Mouse (Mus musculus) heart, postnatal 0 days (tissue): ENCODE measurements around the gene Atrnl1. TPM values are rescaled to one million over a fixed set of nuclear protein-coding genes. Genes with fewer than 3 reads are reported as not detected.

ENCODE experiments used
- ATAC-seq: fragments of 200-750 bp; cut with Nextera tagmentation; 2 replicates; pipeline ENCODE4 v1.8.0; 2017; ENCODE audit warnings: low read depth, moderate number of reproducible peaks, moderate library complexity; ENCODE audit not compliant: insufficient read depth
- DNase-seq: peaks from one replicate; pipeline ENCODE4 v3.0.0-alpha.2; 2016; ENCODE audit warnings: low spot score
- H3K27ac ChIP-seq: fragments of 300-500 bp; sonication (generic); 2 replicates; pipeline ENCODE4 v1.5.1; 2014; ENCODE audit warnings: low read depth, mild to moderate bottlenecking
- H3K27me3 ChIP-seq: fragments of 300-500 bp; sonication (generic); 2 replicates; pipeline ENCODE4 v1.6.1; 2014; ENCODE audit warnings: low read length, mixed read lengths; ENCODE audit not compliant: control insufficient read depth, insufficient read depth
- H3K36me3 ChIP-seq: fragments of 300-500 bp; sonication (generic); replicated peaks from 2 replicates; pipeline ENCODE4 v1.6.1; 2014; ENCODE audit warnings: low read length, mixed read lengths; ENCODE audit not compliant: control insufficient read depth, insufficient read depth
- H3K4me1 ChIP-seq: fragments of 300-500 bp; sonication (generic); 2 replicates; pipeline ENCODE4 v1.6.1; 2014; ENCODE audit warnings: antibody characterized with exemption; ENCODE audit not compliant: control insufficient read depth, insufficient read depth
- H3K4me2 ChIP-seq: fragments of 300-500 bp; sonication (generic); 2 replicates; pipeline ENCODE4 v1.6.1; 2014; ENCODE audit warnings: low read depth, mild to moderate bottlenecking, low read length, moderate library complexity
- H3K4me3 ChIP-seq: fragments of 300-500 bp; sonication (generic); 2 replicates; pipeline ENCODE4 v1.5.1; 2014; ENCODE audit warnings: low read depth, low read length
- H3K9ac ChIP-seq: fragments of 300-500 bp; sonication (generic); replicated peaks from 2 replicates; pipeline ENCODE4 v1.6.1; 2014; ENCODE audit warnings: low read depth, low read length, mixed read lengths
- H3K9me3 ChIP-seq: fragments of 300-500 bp; sonication (generic); replicated peaks from 2 replicates; pipeline ENCODE4 v1.6.1; 2016; ENCODE audit warnings: low read length; ENCODE audit not compliant: control insufficient read depth
- CTCF ChIP-seq: IDR thresholded peaks from 2 replicates; pipeline ENCODE4 v1.5.1; 2016; ENCODE audit warnings: antibody characterized with exemption, control low read depth, low read depth
- EP300 ChIP-seq: IDR thresholded peaks from 2 replicates; pipeline ENCODE4 v1.6.1; 2016; ENCODE audit warnings: antibody characterized with exemption, low read depth
- WGBS: fragments of 180-500 bp; shearing (Covaris S2); extraction: QIAGEN DNeasy Blood & Tissue Kit; methylation state at CpG from one replicate; pipeline ENCODE4 v1.1.7; 2014; 5-methylcytosine and 5-hydroxymethylcytosine counted together
- polyA plus RNA-seq: library from polyadenylated mRNA; unstranded; fragments of >200 nt; fragmentation: Nextera tagmentation; extraction: Ambion mirVana; gene quantifications from 2 replicates; pipeline ENCODE4 v1.2.1, GENCODE M21; 2015
- total RNA-seq: library from RNA; depleted of rRNA; stranded (reverse); fragments of >200 nt; gene quantifications from 2 replicates; pipeline ENCODE4 v1.2.3, GENCODE M21; 2014; ENCODE audit warnings: low replicate concordance

Gene Atrnl1
- total and polyA plus RNA-seq, 2 experiments from 2014 or later, result 1.7 to 16.9 TPM

DNA sequence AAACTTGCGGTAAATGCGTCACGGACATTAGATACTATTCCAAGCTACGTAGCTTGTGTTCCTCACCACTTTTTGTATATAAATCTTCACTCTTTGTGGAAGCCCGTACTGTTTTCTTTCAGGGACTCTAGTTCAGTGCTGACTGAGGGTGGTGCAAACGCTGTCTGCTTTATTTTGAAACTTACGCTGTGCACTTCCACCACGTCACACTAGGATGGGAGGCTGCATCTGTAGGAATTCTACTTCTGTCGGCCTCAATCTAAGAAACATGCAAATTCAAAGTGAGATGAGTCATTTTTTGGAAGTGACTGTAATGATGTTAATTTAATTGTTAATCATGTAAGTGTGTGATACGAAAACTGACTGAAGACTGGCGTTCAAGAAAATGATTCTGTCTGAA, 135.7 kb downstream of the Atrnl1 start:
- no peaks in the 10 kb centered on the region for H3K9me3 ChIP-seq
- H3K36me3 ChIP-seq, result no peaks in the 10 kb centered on the region
- no peak overlapping the region for H3K4me3 ChIP-seq
- no peak overlapping the region for H3K4me2 ChIP-seq
- ATAC-seq (no peak), DNase-seq (no peak)
- H3K27ac ChIP-seq, result no peak overlapping the region
- TF ChIP-seq CTCF, result no peak
- no peak for TF ChIP-seq EP300
- no peak overlapping the region for H3K9ac ChIP-seq
- no peaks in the 10 kb centered on the region for H3K27me3 ChIP-seq
- H3K4me1 ChIP-seq, result no peaks in the 10 kb centered on the region
- 87% methylated on average over 11 of the region's 11 CpGs for WGBS

DNA sequence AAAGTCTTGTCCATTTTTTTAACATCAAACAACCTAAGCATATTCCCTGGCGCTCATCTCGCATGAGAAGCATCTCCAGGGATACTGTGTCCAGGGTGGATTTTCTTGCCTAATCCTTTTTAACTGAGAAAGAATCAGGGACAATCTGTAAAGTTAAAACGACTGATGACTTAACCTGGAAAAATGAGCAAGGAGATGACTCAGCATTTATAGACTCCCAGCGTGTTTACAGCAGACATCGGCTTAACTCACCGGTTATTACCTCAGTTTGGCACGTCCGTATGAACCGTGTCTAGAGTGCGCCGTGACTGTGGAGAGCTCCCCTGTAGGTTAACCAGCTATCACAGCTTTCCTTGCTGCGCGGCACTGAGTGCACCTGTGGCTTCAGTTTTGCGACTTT, 141.4 kb downstream of the Atrnl1 start:
- DNase-seq (no peak), ATAC-seq (no peak)
- Histone ChIP-seq H3K9ac (no peak overlapping the region), H3K4me1 (no peaks in the 10 kb centered on the region), H3K36me3 (peaks cover 16% of the 10 kb centered on the region), H3K9me3 (no peaks in the 10 kb centered on the region), H3K4me3 (no peak overlapping the region), H3K27ac (no peak overlapping the region), H3K27me3 (no peaks in the 10 kb centered on the region), H3K4me2 (no peak overlapping the region)
- TF ChIP-seq EP300 (no peak), CTCF (no peak)
- WGBS, result 90% methylated on average over 14 of the region's 14 CpGs

DNA sequence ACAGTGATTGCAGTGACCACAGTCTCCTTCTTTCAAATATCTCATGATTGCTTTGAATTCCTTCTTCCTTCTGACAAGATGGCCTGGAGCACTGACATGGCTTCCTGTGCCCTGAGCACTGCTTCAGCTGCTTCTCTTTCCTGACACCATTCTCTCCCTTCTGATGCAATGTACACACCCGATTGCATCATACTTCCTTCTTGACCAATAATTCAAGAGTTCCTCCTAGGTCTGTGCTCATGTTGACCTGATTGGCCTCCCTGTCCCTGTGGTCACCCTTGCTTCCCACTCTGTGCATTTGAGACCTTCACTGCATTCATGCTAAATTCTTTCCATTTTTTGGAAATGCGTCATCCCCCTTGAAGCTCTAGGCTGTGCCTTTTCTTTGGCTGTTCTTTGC, 151.7 kb downstream of the Atrnl1 start:
- 58% methylated on average over 2 of the region's 2 CpGs for WGBS
- ATAC-seq (no peak), DNase-seq (peak; percentile 10)

DNA sequence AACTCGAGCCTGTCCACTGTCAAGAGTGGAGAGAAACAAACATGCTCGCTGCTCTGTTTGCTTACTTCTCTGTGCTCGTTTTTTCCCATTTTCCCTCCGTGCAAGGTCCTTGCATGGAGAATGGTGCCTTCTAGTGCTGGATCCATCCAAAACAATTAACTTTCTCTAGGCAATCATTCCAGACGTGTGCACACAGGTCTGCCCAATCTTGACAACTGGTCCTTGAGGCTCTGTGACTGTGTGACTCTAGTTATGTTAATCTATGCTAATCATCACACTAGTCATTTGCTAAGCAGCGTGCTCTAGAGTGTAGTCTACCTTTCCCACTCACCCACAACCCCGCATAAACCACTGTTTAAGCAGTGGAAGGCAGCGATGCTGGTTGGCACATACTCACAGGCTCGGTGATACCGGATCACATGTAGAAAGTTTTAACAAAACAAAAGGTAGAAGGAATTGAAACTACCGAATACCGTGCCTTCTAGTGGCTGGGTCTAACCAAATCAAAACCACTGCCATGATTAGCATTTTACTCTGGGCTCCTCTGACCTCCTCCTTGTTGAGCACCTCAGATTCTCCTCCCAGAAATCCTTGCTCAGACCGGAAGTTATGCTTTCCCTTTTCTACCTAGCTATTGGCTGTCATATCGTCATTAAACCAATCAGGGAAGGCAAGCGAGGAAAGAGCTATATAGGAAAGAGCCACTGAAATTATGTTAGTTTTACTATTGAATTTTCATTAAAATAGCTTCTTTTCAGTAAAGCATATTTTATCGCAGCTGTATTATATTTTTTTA, 153.9 kb downstream of the Atrnl1 start:
- no peaks in the 10 kb centered on the region for H3K27me3 ChIP-seq
- DNase-seq (no peak), ATAC-seq (no peak)
- WGBS, result 89% methylated on average over 16 of the region's 16 CpGs
- no peak overlapping the region for H3K27ac ChIP-seq
- no peak overlapping the region for H3K9ac ChIP-seq
- TF ChIP-seq CTCF (no peak), EP300 (no peak)
- H3K4me2 ChIP-seq, result no peak overlapping the region
- 0 out of 2 replicates have a peak, but pooled peaks cover 6% of the 10 kb centered on the region for H3K36me3 ChIP-seq
- no peaks in the 10 kb centered on the region for H3K4me1 ChIP-seq
- no peaks in the 10 kb centered on the region for H3K9me3 ChIP-seq
- no peak overlapping the region for H3K4me3 ChIP-seq

More for the DNA sequence above, 151.7 kb downstream of the Atrnl1 start:
- Histone ChIP-seq H3K27me3 (no peaks in the 10 kb centered on the region), H3K4me2 (no peak overlapping the region), H3K4me3 (no peak overlapping the region), H3K36me3 (0 out of 2 replicates have a peak, but pooled peaks cover 6% of the 10 kb centered on the region), H3K9me3 (no peaks in the 10 kb centered on the region), H3K4me1 (no peaks in the 10 kb centered on the region), H3K27ac (0 out of 2 replicates have a peak overlapping the region, but pooled peaks have one; percentile 25), H3K9ac (no peak overlapping the region)
- TF ChIP-seq CTCF (no peak), EP300 (no peak)

DNA sequence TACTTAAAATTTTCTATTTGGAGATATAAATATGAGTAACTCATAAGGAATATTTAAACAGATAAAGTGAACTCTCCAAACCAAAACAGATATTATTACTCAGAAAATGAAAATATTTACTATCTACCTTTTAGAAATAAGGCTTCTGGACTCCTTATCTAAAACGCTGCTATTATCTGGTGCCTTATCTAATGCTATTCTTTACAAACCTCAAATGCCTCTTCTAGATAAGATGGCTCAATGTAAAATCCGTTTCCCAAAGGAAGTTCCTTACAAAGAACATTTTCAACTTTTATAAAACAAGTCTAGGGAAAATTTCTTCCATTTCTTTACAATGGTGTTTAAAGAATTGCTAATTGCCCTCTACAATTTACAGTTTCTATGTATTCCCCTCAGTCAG, 156.2 kb downstream of the Atrnl1 start:
- no peak overlapping the region for H3K9ac ChIP-seq
- no peaks in the 10 kb centered on the region for H3K27me3 ChIP-seq
- TF ChIP-seq CTCF (no peak), EP300 (no peak)
- no peaks in the 10 kb centered on the region for H3K4me1 ChIP-seq
- ATAC-seq (no peak), DNase-seq (no peak)
- no peaks in the 10 kb centered on the region for H3K36me3 ChIP-seq
- no peak overlapping the region for H3K27ac ChIP-seq
- no peak overlapping the region for H3K4me3 ChIP-seq
- WGBS, result 28% methylated on average over 2 of the region's 2 CpGs
- no peaks in the 10 kb centered on the region for H3K9me3 ChIP-seq
- H3K4me2 ChIP-seq, result no peak overlapping the region
